Mouse (Mus musculus) liver, adult 2 months (tissue): Measurements from ENCODE around the gene Tent4b. TPM values are rescaled to one million over a fixed set of nuclear protein-coding genes. Genes with fewer than 3 reads are reported as not detected.

ENCODE experiments used
- DNase-seq: peaks from one replicate; pipeline ENCODE4 v3.0.0-alpha.2; 2011; ENCODE audit warnings: low read depth, low spot score; ENCODE audit errors: extremely low read depth
- H3K27ac ChIP-seq: fragments of 200-500 bp; replicated peaks from 2 replicates; pipeline ENCODE4 v1.5.1; 2012; ENCODE audit warnings: low read depth, mild to moderate bottlenecking, control low read depth, inconsistent platforms, low read length; ENCODE audit not compliant: insufficient read depth
- H3K27me3 ChIP-seq: fragments of 200-500 bp; 2 replicates; pipeline ENCODE4 v1.6.1; 2012; ENCODE audit warnings: mild to moderate bottlenecking, moderate library complexity, low read length, inconsistent platforms; ENCODE audit not compliant: control insufficient read depth, insufficient read depth
- H3K36me3 ChIP-seq: fragments of 200-500 bp; 2 replicates; pipeline ENCODE4 v1.6.1; 2012; ENCODE audit warnings: low read length, inconsistent platforms; ENCODE audit not compliant: control insufficient read depth, insufficient read depth
- H3K4me1 ChIP-seq: fragments of 200-500 bp; 2 replicates; pipeline ENCODE4 v1.6.1; 2011; ENCODE audit warnings: low read length; ENCODE audit not compliant: control insufficient read depth, insufficient read depth
- H3K4me3 ChIP-seq: fragments of 200-500 bp; 2 replicates; pipeline ENCODE4 v1.5.1; 2011; ENCODE audit warnings: low read depth, mild to moderate bottlenecking, control low read depth, low read length, moderate library complexity; ENCODE audit not compliant: insufficient read depth
- H3K79me2 ChIP-seq: fragments of 200-500 bp; 2 replicates; pipeline ENCODE4 v1.6.1; 2012; ENCODE audit warnings: inconsistent platforms, mild to moderate bottlenecking, low read length, moderate library complexity; ENCODE audit not compliant: control insufficient read depth, insufficient read depth
- H3K9ac ChIP-seq: fragments of 200-500 bp; 2 replicates; pipeline ENCODE4 v1.6.1; 2012; ENCODE audit warnings: low read depth, mild to moderate bottlenecking, control low read depth, inconsistent platforms, low read length
- CTCF ChIP-seq: fragments of 200-500 bp; IDR thresholded peaks from 2 replicates; pipeline ENCODE4 v1.5.1; 2011; ENCODE audit warnings: low read depth, low read length, control low read depth
- POLR2A ChIP-seq: fragments of 200-500 bp; IDR thresholded peaks from 2 replicates; pipeline ENCODE4 v1.6.1; 2011; ENCODE audit warnings: low read length, control low read depth; ENCODE audit not compliant: insufficient read depth; ENCODE audit errors: extremely low read depth
- WGBS: fragments of 180-500 bp; shearing (Covaris S2); methylation state at CpG from one replicate; pipeline ENCODE4 v1.1.7; 2018; 5-methylcytosine and 5-hydroxymethylcytosine counted together
- polyA plus RNA-seq: library from polyadenylated mRNA; depleted of rRNA; stranded (reverse); fragments of >200 nt; gene quantifications from 2 replicates; pipeline ENCODE4 v1.2.3, GENCODE M21; 2012
- total RNA-seq: library from RNA; depleted of rRNA; stranded (reverse); fragments of >200 nt; gene quantifications from 2 replicates; pipeline ENCODE4 v1.2.3, GENCODE M21; 2014

Tent4b gene
- total and polyA plus RNA-seq, 2 experiments: 18.0 to 22.4 TPM

GRCm38 (mm10) chr8:88283243-88284115, 84.5 kb downstream of the Tent4b start:
- no peak overlapping the region for H3K9ac ChIP-seq
- 83% methylated on average over 13 of the region's 13 CpGs for WGBS
- H3K27ac ChIP-seq: no peak overlapping the region
- no peaks in the 10 kb centered on the region for H3K79me2 ChIP-seq
- no peak overlapping the region for H3K4me3 ChIP-seq
- no peaks in the 10 kb centered on the region for H3K4me1 ChIP-seq
- no peak for TF ChIP-seq POLR2A
- TF ChIP-seq CTCF: no peak
- no peaks in the 10 kb centered on the region for H3K27me3 ChIP-seq
- no peak for DNase-seq
- no peaks in the 10 kb centered on the region for H3K36me3 ChIP-seq

GRCm38 (mm10) chr8:88284738-88285137, 85.7 kb downstream of the Tent4b start:
- TF ChIP-seq CTCF (no peak), POLR2A (no peak)
- no peak for DNase-seq
- H3K4me3 ChIP-seq: no peak overlapping the region
- H3K27me3 ChIP-seq: no peaks in the 10 kb centered on the region
- no peak overlapping the region for H3K9ac ChIP-seq
- H3K36me3 ChIP-seq: no peaks in the 10 kb centered on the region
- WGBS: 80% methylated on average over 7 of the region's 7 CpGs
- no peaks in the 10 kb centered on the region for H3K79me2 ChIP-seq
- no peaks in the 10 kb centered on the region for H3K4me1 ChIP-seq
- no peak overlapping the region for H3K27ac ChIP-seq

DNA sequence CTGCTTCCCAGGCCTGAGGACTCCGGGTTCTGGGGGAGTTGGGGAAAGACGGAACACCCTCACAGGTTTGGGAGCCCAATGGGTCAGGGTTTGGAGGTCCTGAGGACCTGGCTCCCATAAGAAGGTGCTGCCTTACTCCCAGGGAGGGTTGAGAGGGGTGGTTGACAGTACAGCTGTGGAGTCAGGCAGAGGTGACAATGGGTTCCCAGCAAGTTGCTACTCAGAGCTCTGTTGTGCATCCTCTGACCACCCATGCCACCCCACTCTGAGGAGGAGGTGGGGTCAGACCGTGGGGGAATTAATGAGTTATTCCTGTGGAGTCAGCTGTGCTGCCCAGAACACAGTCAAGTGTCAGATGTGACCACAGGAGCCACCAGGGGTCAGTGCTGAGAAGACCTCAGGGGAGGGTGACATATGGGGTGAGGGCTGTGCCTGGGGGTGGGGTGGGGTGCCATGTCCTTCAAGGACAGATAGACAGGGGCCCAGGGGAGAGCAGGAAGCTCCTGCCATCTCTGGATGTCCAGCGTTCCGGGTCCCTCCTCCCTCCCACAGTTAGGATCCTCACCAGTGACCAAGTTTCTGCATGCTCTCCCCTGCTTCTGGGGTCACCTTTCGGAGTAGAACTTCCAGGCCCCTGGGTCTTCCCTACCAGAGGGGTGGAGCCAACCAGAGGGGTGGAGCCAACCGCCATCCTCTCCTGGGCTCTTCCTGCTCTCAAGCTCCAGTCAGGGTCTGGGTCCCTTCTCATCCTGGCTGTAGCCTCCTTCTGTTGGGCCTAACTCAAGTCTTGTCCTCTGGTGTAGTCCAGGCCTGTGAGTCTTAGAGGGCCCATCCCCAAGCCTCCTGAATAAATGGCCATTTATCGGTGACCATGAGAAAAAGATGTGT, 86.7 kb downstream of the Tent4b start:
- Histone ChIP-seq H3K27me3 (no peaks in the 10 kb centered on the region), H3K4me3 (no peak overlapping the region), H3K9ac (no peak overlapping the region), H3K27ac (no peak overlapping the region), H3K36me3 (no peaks in the 10 kb centered on the region), H3K4me1 (no peaks in the 10 kb centered on the region), H3K79me2 (no peaks in the 10 kb centered on the region)
- no peak for DNase-seq
- no peak for TF ChIP-seq CTCF
- no peak for TF ChIP-seq POLR2A
- 86% methylated on average over 8 of the region's 8 CpGs for WGBS

GRCm38 (mm10) chr8:88286421-88286960, 87.5 kb downstream of the Tent4b start:
- 87% methylated on average over 14 of the region's 14 CpGs for WGBS
- H3K36me3 ChIP-seq: no peaks in the 10 kb centered on the region
- no peak for DNase-seq
- H3K4me1 ChIP-seq: no peaks in the 10 kb centered on the region
- H3K9ac ChIP-seq: no peak overlapping the region
- no peaks in the 10 kb centered on the region for H3K79me2 ChIP-seq
- no peaks in the 10 kb centered on the region for H3K27me3 ChIP-seq
- no peak overlapping the region for H3K27ac ChIP-seq
- no peak for TF ChIP-seq CTCF
- TF ChIP-seq POLR2A: no peak
- H3K4me3 ChIP-seq: no peak overlapping the region

DNA sequence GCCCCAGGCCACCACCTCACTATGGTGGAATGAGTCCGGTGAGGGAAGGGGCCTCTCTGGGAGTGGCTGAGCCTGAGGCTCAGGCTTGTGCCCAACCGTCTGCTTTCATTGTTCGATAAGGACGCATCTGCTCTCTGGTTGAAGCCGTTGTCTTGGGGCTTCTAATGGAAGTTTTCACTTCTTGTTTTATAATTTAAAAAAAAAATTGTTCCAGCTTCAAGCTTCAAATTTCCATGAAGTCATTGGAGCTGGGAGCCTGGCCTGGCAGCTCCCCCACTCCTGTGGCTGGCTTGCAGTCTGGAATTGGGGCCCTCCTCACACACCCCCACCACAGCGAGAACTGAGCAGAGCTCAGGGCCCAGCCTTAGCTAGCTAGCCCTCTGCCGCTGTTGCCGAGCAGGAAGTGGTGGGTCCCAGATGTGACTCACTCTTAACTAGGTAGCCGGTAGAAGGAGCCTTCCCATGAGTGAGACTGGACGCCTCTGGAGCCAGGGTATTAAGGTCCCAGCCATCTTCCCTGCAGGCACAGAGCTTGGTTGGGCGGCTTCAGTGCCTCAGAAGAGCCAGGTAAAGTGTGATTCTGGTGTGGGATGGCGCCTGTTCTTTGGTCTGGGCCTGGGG, 89.7 kb downstream of the Tent4b start:
- peak overlapping the region; percentile 34; the same call in 1 of the 2 replicates for H3K9ac ChIP-seq
- no peak for TF ChIP-seq POLR2A
- TF ChIP-seq CTCF: no peak
- no peaks in the 10 kb centered on the region for H3K4me1 ChIP-seq
- no peaks in the 10 kb centered on the region for H3K36me3 ChIP-seq
- 88% methylated on average over 12 of the region's 12 CpGs for WGBS
- peak overlapping the region; percentile 37 for H3K27ac ChIP-seq
- DNase-seq: no peak
- no peaks in the 10 kb centered on the region for H3K27me3 ChIP-seq
- H3K4me3 ChIP-seq: no peak overlapping the region
- H3K79me2 ChIP-seq: no peaks in the 10 kb centered on the region
